Mouse (Mus musculus): Measurements from ENCODE around the gene Gabbr2. TPM values are rescaled to one million over a fixed set of nuclear protein-coding genes. Genes with fewer than 3 reads are reported as not detected.

The Gabbr2 gene
- polyA plus RNA-seq, 1 experiment from 2014 or later, result 16.4 TPM

- no peak overlapping the region for H3K4me2 ChIP-seq (ENCODE audit: low read depth, low read length)
- H3K27me3 ChIP-seq (ENCODE audit: control insufficient read depth, insufficient read depth, low read length), result no peaks in the 10 kb centered on the region
- 0 out of 2 replicates have a peak, but pooled peaks cover 2% of the 10 kb centered on the region for H3K4me1 ChIP-seq (ENCODE audit: control insufficient read depth, insufficient read depth, low read length)
- no peak overlapping the region for H3K9ac ChIP-seq (replicated peaks; ENCODE audit: low read depth, low read length)
- H3K9me3 ChIP-seq (ENCODE audit: control insufficient read depth, low read length), result no peaks in the 10 kb centered on the region
- ATAC-seq (ENCODE audit: low read depth), result no peak
- WGBS, result 53% methylated on average over 7 of the region's 7 CpGs
- no peaks in the 10 kb centered on the region for H3K36me3 ChIP-seq (ENCODE audit: control insufficient read depth, insufficient read depth, low read length)
- no peak overlapping the region for H3K4me3 ChIP-seq (ENCODE audit: low read depth, low read length)
- H3K27ac ChIP-seq (ENCODE audit: low read depth, low read length), result no peak overlapping the region
Observed at GRCm38 (mm10) chr4:46709492-46709891, 282.2 kb downstream of the Gabbr2 start.

- no peaks in the 10 kb centered on the region for H3K36me3 ChIP-seq (ENCODE audit: control insufficient read depth, insufficient read depth, low read length)
- no peak overlapping the region for H3K4me3 ChIP-seq (ENCODE audit: low read depth, low read length)
- ATAC-seq (ENCODE audit: low read depth), result no peak
- H3K4me1 ChIP-seq (ENCODE audit: control insufficient read depth, insufficient read depth, low read length), result 0 out of 2 replicates have a peak, but pooled peaks cover 2% of the 10 kb centered on the region
- no peak overlapping the region for H3K9ac ChIP-seq (replicated peaks; ENCODE audit: low read depth, low read length)
- no peak overlapping the region for H3K4me2 ChIP-seq (ENCODE audit: low read depth, low read length)
- H3K27me3 ChIP-seq (ENCODE audit: control insufficient read depth, insufficient read depth, low read length), result no peaks in the 10 kb centered on the region
- 79% methylated on average over 12 of the region's 12 CpGs for WGBS
- no peaks in the 10 kb centered on the region for H3K9me3 ChIP-seq (ENCODE audit: control insufficient read depth, low read length)
- no peak overlapping the region for H3K27ac ChIP-seq (ENCODE audit: low read depth, low read length)
Observed at GRCm38 (mm10) chr4:46705739-46706138, 285.9 kb downstream of the Gabbr2 start.

- WGBS, result 94% methylated on average over 10 of the region's 10 CpGs
- Histone ChIP-seq H3K9me3 (ENCODE audit: control insufficient read depth, low read length) (no peaks in the 10 kb centered on the region), H3K4me3 (ENCODE audit: low read depth, low read length) (no peak overlapping the region), H3K4me1 (ENCODE audit: control insufficient read depth, insufficient read depth, low read length) (peaks cover 3% of the 10 kb centered on the region; the same call in 1 of the 2 replicates), H3K27ac (ENCODE audit: low read depth, low read length) (no peak overlapping the region), H3K36me3 (ENCODE audit: control insufficient read depth, insufficient read depth, low read length) (no peaks in the 10 kb centered on the region), H3K4me2 (ENCODE audit: low read depth, low read length) (no peak overlapping the region), H3K27me3 (ENCODE audit: control insufficient read depth, insufficient read depth, low read length) (no peaks in the 10 kb centered on the region), H3K9ac (replicated peaks; ENCODE audit: low read depth, low read length) (no peak overlapping the region)
- ATAC-seq (ENCODE audit: low read depth), result no peak
Observed at GRCm38 (mm10) chr4:46703146-46703545, 288.5 kb downstream of the Gabbr2 start.

GRCm38 (mm10) chr4:46700223-46700651 is 291.4 kb downstream of the Gabbr2 start:
- 0 out of 2 replicates have a peak overlapping the region, but pooled peaks have one; percentile 16 for H3K27ac ChIP-seq (ENCODE audit: low read depth, low read length)
- WGBS, result 50% methylated on average over 10 of the region's 10 CpGs
- peak; percentile 47; the same call in 1 of the 2 replicates for ATAC-seq (ENCODE audit: low read depth)

GRCm38 (mm10) chr4:46696467-46696866 is 295.2 kb downstream of the Gabbr2 start:
- H3K9me3 ChIP-seq (ENCODE audit: control insufficient read depth, low read length), result no peaks in the 10 kb centered on the region
- no peaks in the 10 kb centered on the region for H3K27me3 ChIP-seq (ENCODE audit: control insufficient read depth, insufficient read depth, low read length)
- WGBS, result 76% methylated on average over 6 of the region's 6 CpGs
- H3K9ac ChIP-seq (replicated peaks; ENCODE audit: low read depth, low read length), result no peak overlapping the region
- H3K4me1 ChIP-seq (ENCODE audit: control insufficient read depth, insufficient read depth, low read length), result peaks cover 3% of the 10 kb centered on the region; the same call in 1 of the 2 replicates
- H3K36me3 ChIP-seq (ENCODE audit: control insufficient read depth, insufficient read depth, low read length), result no peaks in the 10 kb centered on the region
- H3K27ac ChIP-seq (ENCODE audit: low read depth, low read length), result no peak overlapping the region
- no peak overlapping the region for H3K4me3 ChIP-seq (ENCODE audit: low read depth, low read length)
- H3K4me2 ChIP-seq (ENCODE audit: low read depth, low read length), result no peak overlapping the region
- no peak for ATAC-seq (ENCODE audit: low read depth)

More at GRCm38 (mm10) chr4:46700223-46700651, 291.4 kb downstream of the Gabbr2 start:
- Histone ChIP-seq H3K27me3 (ENCODE audit: control insufficient read depth, insufficient read depth, low read length) (no peaks in the 10 kb centered on the region), H3K9me3 (ENCODE audit: control insufficient read depth, low read length) (no peaks in the 10 kb centered on the region), H3K4me2 (ENCODE audit: low read depth, low read length) (no peak overlapping the region), H3K36me3 (ENCODE audit: control insufficient read depth, insufficient read depth, low read length) (no peaks in the 10 kb centered on the region), H3K9ac (replicated peaks; ENCODE audit: low read depth, low read length) (no peak overlapping the region), H3K4me3 (ENCODE audit: low read depth, low read length) (no peak overlapping the region), H3K4me1 (ENCODE audit: control insufficient read depth, insufficient read depth, low read length) (peaks cover 3% of the 10 kb centered on the region; the same call in 1 of the 2 replicates)

GRCm38 (mm10) chr4:46690565-46690964 is 301.1 kb downstream of the Gabbr2 start:
- Histone ChIP-seq H3K27me3 (ENCODE audit: control insufficient read depth, insufficient read depth, low read length) (no peaks in the 10 kb centered on the region), H3K27ac (ENCODE audit: low read depth, low read length) (no peak overlapping the region), H3K9me3 (ENCODE audit: control insufficient read depth, low read length) (no peaks in the 10 kb centered on the region), H3K4me1 (ENCODE audit: control insufficient read depth, insufficient read depth, low read length) (no peaks in the 10 kb centered on the region), H3K4me2 (ENCODE audit: low read depth, low read length) (no peak overlapping the region), H3K9ac (replicated peaks; ENCODE audit: low read depth, low read length) (no peak overlapping the region), H3K36me3 (ENCODE audit: control insufficient read depth, insufficient read depth, low read length) (no peaks in the 10 kb centered on the region), H3K4me3 (ENCODE audit: low read depth, low read length) (no peak overlapping the region)
- no peak for ATAC-seq (ENCODE audit: low read depth)
- 78% methylated on average over 8 of the region's 8 CpGs for WGBS

GRCm38 (mm10) chr4:46690023-46690420 is 301.7 kb downstream of the Gabbr2 start:
- no peak for ATAC-seq (ENCODE audit: low read depth)
- 83% methylated on average over 8 of the region's 8 CpGs for WGBS

GRCm38 (mm10) chr4:46689397-46690022 is 302.2 kb downstream of the Gabbr2 start:
- no peak overlapping the region for H3K9ac ChIP-seq (replicated peaks; ENCODE audit: low read depth, low read length)
- H3K36me3 ChIP-seq (ENCODE audit: control insufficient read depth, insufficient read depth, low read length), result no peaks in the 10 kb centered on the region
- no peaks in the 10 kb centered on the region for H3K9me3 ChIP-seq (ENCODE audit: control insufficient read depth, low read length)
- WGBS, result 46% methylated on average over 15 of the region's 15 CpGs
- H3K4me2 ChIP-seq (ENCODE audit: low read depth, low read length), result no peak overlapping the region
- H3K27ac ChIP-seq (ENCODE audit: low read depth, low read length), result no peak overlapping the region
- no peaks in the 10 kb centered on the region for H3K27me3 ChIP-seq (ENCODE audit: control insufficient read depth, insufficient read depth, low read length)
- peak; percentile 85 for ATAC-seq (ENCODE audit: low read depth)
- H3K4me1 ChIP-seq (ENCODE audit: control insufficient read depth, insufficient read depth, low read length), result no peaks in the 10 kb centered on the region
- no peak overlapping the region for H3K4me3 ChIP-seq (ENCODE audit: low read depth, low read length)

More at GRCm38 (mm10) chr4:46690023-46690420, 301.7 kb downstream of the Gabbr2 start:
- Histone ChIP-seq H3K36me3 (ENCODE audit: control insufficient read depth, insufficient read depth, low read length) (no peaks in the 10 kb centered on the region), H3K9me3 (ENCODE audit: control insufficient read depth, low read length) (no peaks in the 10 kb centered on the region), H3K4me1 (ENCODE audit: control insufficient read depth, insufficient read depth, low read length) (no peaks in the 10 kb centered on the region), H3K27me3 (ENCODE audit: control insufficient read depth, insufficient read depth, low read length) (no peaks in the 10 kb centered on the region), H3K9ac (replicated peaks; ENCODE audit: low read depth, low read length) (no peak overlapping the region), H3K4me3 (ENCODE audit: low read depth, low read length) (no peak overlapping the region), H3K4me2 (ENCODE audit: low read depth, low read length) (no peak overlapping the region), H3K27ac (ENCODE audit: low read depth, low read length) (no peak overlapping the region)

GRCm38 (mm10) chr4:46688213-46688832 is 303.4 kb downstream of the Gabbr2 start:
- Histone ChIP-seq H3K4me3 (ENCODE audit: low read depth, low read length) (no peak overlapping the region), H3K36me3 (ENCODE audit: control insufficient read depth, insufficient read depth, low read length) (no peaks in the 10 kb centered on the region), H3K27me3 (ENCODE audit: control insufficient read depth, insufficient read depth, low read length) (no peaks in the 10 kb centered on the region), H3K4me1 (ENCODE audit: control insufficient read depth, insufficient read depth, low read length) (no peaks in the 10 kb centered on the region), H3K9me3 (ENCODE audit: control insufficient read depth, low read length) (no peaks in the 10 kb centered on the region), H3K9ac (replicated peaks; ENCODE audit: low read depth, low read length) (no peak overlapping the region), H3K27ac (ENCODE audit: low read depth, low read length) (no peak overlapping the region), H3K4me2 (ENCODE audit: low read depth, low read length) (no peak overlapping the region)
- ATAC-seq (ENCODE audit: low read depth), result no peak
- WGBS, result 80% methylated on average over 14 of the region's 14 CpGs
